Mouse (Mus musculus): ENCODE measurements around the gene Cks2. TPM values are rescaled to one million over a fixed set of nuclear protein-coding genes. Genes with fewer than 3 reads are reported as not detected.

Gene Cks2
- polyA plus RNA-seq, 1 experiment from 2014 or later: 236 TPM

DNA sequence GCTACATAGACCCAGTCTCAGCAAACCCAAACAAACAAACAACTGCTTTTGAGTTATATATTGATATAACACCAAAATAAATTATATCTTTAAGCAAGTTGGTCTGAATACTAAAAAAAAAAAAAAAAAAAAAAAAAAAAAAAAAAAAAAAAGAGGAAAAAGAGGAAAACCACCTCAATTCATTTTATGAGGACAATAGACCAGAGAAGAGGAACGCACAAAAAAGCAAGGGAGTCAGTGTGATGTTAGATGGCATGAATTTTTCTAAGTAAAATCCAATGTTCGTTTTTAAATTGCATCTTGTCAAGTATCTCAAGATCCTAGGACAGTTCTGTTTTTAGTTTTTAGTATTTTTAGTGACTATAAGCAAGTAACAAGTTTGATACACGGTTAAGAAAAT lies 3.6 kb upstream of the Cks2 start:
- no peaks in the 10 kb centered on the region for H3K9me3 ChIP-seq (replicated peaks)
- no peak overlapping the region for H3K27ac ChIP-seq
- no peak for ATAC-seq (replicated peaks; ENCODE audit: insufficient number of reproducible peaks, insufficient read depth, low FRiP score, low read depth)
- H3K4me1 ChIP-seq (replicated peaks): 0 out of 2 replicates have a peak, but pooled peaks cover 8% of the 10 kb centered on the region
- WGBS: 83% methylated on average over 3 of the region's 3 CpGs
- H3K4me3 ChIP-seq: no peak overlapping the region
- no peaks in the 10 kb centered on the region for H3K36me3 ChIP-seq
- H3K27me3 ChIP-seq: no peaks in the 10 kb centered on the region
- H3K9ac ChIP-seq: no peak overlapping the region
- no peak overlapping the region for H3K4me2 ChIP-seq

DNA sequence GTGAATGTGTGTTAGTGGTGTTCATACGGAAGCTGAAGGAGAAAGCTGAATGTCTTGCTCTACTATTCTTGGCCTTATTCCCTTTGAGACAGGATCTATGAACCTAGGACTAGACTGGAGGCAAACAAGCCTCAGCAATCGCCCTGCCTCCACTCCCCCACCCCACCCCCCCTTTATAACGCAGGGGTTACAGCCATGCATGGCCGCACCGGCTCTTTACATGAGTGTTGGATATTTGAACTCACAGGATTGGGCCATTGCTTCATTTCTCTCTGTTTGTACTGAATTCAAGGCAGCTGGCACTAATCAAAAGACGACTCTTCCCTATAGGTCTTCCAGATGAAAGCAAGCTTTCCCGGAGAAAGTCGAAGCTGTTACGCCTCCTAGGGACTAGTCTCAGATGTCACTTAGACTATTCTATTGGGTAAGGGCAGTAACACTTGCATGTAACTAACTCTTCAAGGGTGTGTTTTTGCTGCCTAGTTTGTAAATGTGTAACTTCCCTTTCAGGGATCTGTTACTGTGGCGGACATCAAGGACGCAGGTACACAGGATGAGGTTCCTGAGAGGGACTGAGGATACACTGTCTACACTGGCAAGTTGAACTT lies 2.8 kb upstream of the Cks2 start:
- Histone ChIP-seq H3K4me2 (no peak overlapping the region), H3K27me3 (no peaks in the 10 kb centered on the region), H3K4me1 (replicated peaks) (peaks cover 16% of the 10 kb centered on the region), H3K27ac (no peak overlapping the region), H3K36me3 (no peaks in the 10 kb centered on the region), H3K4me3 (no peak overlapping the region), H3K9ac (no peak overlapping the region), H3K9me3 (replicated peaks) (no peaks in the 10 kb centered on the region)
- ATAC-seq (replicated peaks; ENCODE audit: insufficient number of reproducible peaks, insufficient read depth, low FRiP score, low read depth): no peak
- WGBS: 35% methylated on average over 11 of the region's 11 CpGs

DNA sequence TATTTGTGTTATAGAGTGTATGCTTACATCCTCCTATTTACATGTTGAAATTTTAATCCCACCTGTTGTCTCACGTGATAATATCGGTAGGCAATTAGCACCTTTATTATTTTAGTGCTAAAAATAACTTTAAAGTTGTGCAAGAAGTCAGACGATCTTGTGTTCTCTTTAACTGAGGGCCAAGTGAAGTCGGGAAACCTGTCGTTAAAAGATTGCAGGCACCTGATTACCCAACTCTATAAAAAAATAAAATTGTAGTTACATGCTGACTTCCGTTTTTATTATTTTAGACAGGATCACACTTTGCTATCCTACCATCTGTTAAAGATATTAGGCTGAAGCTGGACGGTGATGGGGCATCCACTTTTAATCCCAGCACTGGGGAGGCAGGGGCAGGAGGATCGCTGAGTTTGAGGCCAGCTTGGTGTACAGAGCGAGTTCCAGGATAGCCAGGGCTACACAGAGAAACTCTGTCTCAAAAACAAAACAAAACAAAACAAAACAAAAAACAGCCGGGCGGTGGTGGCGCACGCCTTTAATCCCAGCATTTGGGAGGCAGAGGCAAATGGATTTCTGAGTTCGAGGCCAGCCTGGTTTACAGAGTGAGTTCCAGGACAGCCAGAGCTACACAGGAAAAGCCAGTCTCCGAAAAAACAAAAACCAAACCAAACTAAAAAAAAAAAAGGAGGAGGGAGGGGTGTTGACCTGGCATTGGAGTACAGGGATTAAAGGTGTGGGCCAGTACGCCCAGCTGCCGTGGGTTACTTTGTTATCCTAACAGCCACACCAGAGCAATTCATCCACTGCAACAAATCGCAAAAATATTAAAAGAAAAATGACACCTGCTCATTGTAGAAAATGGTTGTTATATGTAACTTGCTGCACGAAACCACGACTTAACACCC lies 856 bp upstream of the Cks2 start:
- no peaks in the 10 kb centered on the region for H3K36me3 ChIP-seq
- WGBS: 41% methylated on average over 20 of the region's 20 CpGs
- H3K27ac ChIP-seq: peak overlapping the region; percentile 87
- no peak for ATAC-seq (replicated peaks; ENCODE audit: insufficient number of reproducible peaks, insufficient read depth, low FRiP score, low read depth)
- H3K9me3 ChIP-seq (replicated peaks): no peaks in the 10 kb centered on the region
- peak overlapping the region; percentile 63 for H3K4me2 ChIP-seq
- peak overlapping the region; percentile 87 for H3K4me3 ChIP-seq
- H3K9ac ChIP-seq: peak overlapping the region; percentile 65
- H3K4me1 ChIP-seq (replicated peaks): peaks cover 32% of the 10 kb centered on the region
- H3K27me3 ChIP-seq: no peaks in the 10 kb centered on the region

DNA sequence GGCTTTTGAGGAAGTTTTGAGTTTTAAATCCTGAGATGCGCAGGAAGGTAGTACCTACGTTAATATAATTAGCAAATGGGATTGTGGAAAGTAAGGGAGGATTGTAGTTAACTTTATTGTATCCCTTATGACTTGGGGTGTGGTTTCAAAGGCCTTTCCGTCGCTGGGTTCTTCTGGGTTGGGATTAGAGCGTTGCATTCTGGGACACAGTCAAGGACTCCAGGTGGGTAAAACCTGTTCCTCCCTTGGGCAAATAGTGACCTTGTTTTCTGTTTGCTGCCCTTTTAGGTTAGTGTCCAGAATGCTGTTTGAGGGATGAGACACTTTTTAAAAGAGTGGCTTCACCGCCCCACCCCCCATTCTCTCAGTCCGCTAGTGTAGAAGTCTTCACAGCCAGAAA lies 840 bp downstream of the Cks2 start:
- Histone ChIP-seq H3K4me3 (peak overlapping the region; percentile 87), H3K36me3 (no peaks in the 10 kb centered on the region), H3K4me1 (replicated peaks) (peaks cover 34% of the 10 kb centered on the region), H3K27me3 (no peaks in the 10 kb centered on the region), H3K9ac (peak overlapping the region; percentile 81), H3K9me3 (replicated peaks) (no peaks in the 10 kb centered on the region), H3K27ac (peak overlapping the region; percentile 82), H3K4me2 (peak overlapping the region; percentile 68)
- under 1% methylated on average over 7 of the region's 7 CpGs for WGBS
- no peak for ATAC-seq (replicated peaks; ENCODE audit: insufficient number of reproducible peaks, insufficient read depth, low FRiP score, low read depth)

DNA sequence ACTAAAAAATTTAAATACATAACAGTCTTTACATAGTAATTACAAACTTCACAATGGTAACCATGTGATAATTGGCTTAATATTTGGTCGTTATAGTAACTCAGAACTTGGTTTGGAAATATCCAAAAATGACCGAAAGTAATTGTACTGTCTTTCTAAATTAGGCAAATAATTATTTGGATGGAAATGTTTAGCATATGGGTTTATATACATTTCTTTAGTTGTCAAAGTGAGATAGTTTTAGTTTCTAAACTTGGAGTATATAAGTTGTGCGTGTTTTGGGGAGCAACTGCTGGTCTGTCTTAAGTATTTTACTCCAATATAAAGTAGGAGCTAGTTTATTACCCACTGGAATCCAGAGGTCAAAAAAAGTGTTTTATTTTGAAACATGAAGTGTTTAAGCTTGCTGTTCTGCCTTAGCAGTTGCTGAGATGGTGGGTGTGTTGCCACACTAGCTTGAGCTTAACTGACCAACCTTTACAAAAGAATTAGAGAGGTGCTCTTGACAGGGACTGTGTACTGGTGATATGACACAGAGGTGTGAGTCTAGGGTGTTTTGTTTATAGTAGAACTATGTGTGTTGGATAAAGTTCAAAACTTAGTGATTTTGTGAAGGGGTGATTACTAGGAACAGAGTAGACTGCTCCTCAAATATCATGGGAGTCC lies 1.5 kb downstream of the Cks2 start:
- no peaks in the 10 kb centered on the region for H3K36me3 ChIP-seq
- H3K9ac ChIP-seq: peak overlapping the region; percentile 81
- H3K4me2 ChIP-seq: peak overlapping the region; percentile 68
- H3K4me3 ChIP-seq: peak overlapping the region; percentile 87
- H3K4me1 ChIP-seq (replicated peaks): peaks cover 39% of the 10 kb centered on the region
- no peak overlapping the region for H3K27ac ChIP-seq
- H3K9me3 ChIP-seq (replicated peaks): no peaks in the 10 kb centered on the region
- ATAC-seq (replicated peaks; ENCODE audit: insufficient number of reproducible peaks, insufficient read depth, low FRiP score, low read depth): no peak
- WGBS: 15% methylated on average over 3 of the region's 3 CpGs
- H3K27me3 ChIP-seq: no peaks in the 10 kb centered on the region

DNA sequence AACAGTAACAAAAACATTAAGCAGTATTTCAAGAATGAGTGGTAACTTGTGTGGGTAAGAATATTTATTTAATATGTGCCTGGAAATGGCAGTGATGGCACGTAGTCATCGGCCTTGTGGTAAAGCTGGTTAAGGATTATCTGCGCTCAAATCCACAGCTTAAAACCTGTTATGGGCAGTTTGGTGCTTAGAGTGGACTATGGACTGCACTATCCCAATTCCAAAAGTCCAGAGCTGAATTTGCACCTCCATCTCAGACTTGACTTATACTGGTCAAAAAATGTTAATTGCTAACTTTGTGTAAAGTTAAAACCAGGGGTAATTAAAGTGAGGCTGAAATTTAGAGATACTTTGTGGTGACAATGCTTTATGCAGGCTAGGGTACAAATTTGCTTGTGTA lies 2.7 kb downstream of the Cks2 start:
- H3K27ac ChIP-seq: no peak overlapping the region
- peak overlapping the region; percentile 68 for H3K4me2 ChIP-seq
- peaks cover 4% of the 10 kb centered on the region for H3K36me3 ChIP-seq
- no peaks in the 10 kb centered on the region for H3K9me3 ChIP-seq (replicated peaks)
- H3K27me3 ChIP-seq: no peaks in the 10 kb centered on the region
- peak overlapping the region; percentile 42 for H3K4me3 ChIP-seq
- ATAC-seq (replicated peaks; ENCODE audit: insufficient number of reproducible peaks, insufficient read depth, low FRiP score, low read depth): no peak
- peaks cover 45% of the 10 kb centered on the region for H3K4me1 ChIP-seq (replicated peaks)
- peak overlapping the region; percentile 27 for H3K9ac ChIP-seq
- 84% methylated on average over 3 of the region's 3 CpGs for WGBS

DNA sequence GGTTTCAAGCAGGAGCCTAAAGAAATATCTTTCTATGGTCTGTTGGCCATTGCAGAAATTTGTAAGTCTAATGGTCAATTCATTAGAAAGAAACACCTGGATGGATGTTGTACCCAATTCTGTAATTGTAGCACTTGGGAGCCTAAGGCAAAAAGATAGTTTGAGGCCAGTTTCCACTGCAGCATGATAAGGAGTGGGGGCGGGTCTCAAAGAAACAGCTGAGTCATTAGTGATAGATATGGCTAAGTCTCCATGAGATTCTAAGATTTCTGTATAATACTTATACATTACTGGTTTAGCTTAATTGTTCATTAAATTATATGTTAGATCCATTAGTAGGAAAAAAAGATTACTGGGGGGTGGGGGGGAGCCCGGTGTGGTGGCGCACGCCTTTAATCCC lies 3.2 kb downstream of the Cks2 start:
- WGBS: 83% methylated on average over 4 of the region's 4 CpGs
- no peaks in the 10 kb centered on the region for H3K27me3 ChIP-seq
- peaks cover 48% of the 10 kb centered on the region for H3K4me1 ChIP-seq (replicated peaks)
- H3K4me3 ChIP-seq: peak overlapping the region; percentile 42; the same call in 1 of the 2 replicates
- H3K27ac ChIP-seq: no peak overlapping the region
- no peak overlapping the region for H3K9ac ChIP-seq
- H3K9me3 ChIP-seq (replicated peaks): no peaks in the 10 kb centered on the region
- ATAC-seq (replicated peaks; ENCODE audit: insufficient number of reproducible peaks, insufficient read depth, low FRiP score, low read depth): no peak
- H3K4me2 ChIP-seq: peak overlapping the region; percentile 68; the same call in 1 of the 2 replicates
- H3K36me3 ChIP-seq: peaks cover 8% of the 10 kb centered on the region

DNA sequence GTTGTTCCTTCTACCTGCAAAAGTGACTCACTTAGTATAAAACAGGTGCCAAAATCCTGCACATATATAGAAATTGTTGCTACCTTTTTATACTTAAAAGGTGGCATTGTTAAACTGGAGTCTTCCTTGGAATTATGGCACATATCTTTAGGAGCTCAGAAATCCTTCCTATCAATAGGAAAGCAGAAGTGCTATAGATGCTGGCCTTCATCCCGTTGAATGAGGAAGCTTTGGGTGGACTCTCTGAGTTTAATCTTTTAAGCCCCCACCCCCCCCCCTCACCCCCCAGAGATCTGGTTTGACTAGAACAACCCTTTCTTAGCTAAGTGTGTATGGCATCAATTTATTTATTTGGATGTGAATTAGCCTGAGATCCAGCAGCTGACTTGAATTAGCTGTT lies 4.7 kb downstream of the Cks2 start:
- no peaks in the 10 kb centered on the region for H3K27me3 ChIP-seq
- 56% methylated on average over 1 of the region's 1 CpGs for WGBS
- H3K4me2 ChIP-seq: no peak overlapping the region
- no peak overlapping the region for H3K27ac ChIP-seq
- peaks cover 45% of the 10 kb centered on the region for H3K4me1 ChIP-seq (replicated peaks)
- H3K36me3 ChIP-seq: peaks cover 19% of the 10 kb centered on the region
- H3K4me3 ChIP-seq: no peak overlapping the region
- H3K9me3 ChIP-seq (replicated peaks): no peaks in the 10 kb centered on the region
- no peak overlapping the region for H3K9ac ChIP-seq
- no peak for ATAC-seq (replicated peaks; ENCODE audit: insufficient number of reproducible peaks, insufficient read depth, low FRiP score, low read depth)

DNA sequence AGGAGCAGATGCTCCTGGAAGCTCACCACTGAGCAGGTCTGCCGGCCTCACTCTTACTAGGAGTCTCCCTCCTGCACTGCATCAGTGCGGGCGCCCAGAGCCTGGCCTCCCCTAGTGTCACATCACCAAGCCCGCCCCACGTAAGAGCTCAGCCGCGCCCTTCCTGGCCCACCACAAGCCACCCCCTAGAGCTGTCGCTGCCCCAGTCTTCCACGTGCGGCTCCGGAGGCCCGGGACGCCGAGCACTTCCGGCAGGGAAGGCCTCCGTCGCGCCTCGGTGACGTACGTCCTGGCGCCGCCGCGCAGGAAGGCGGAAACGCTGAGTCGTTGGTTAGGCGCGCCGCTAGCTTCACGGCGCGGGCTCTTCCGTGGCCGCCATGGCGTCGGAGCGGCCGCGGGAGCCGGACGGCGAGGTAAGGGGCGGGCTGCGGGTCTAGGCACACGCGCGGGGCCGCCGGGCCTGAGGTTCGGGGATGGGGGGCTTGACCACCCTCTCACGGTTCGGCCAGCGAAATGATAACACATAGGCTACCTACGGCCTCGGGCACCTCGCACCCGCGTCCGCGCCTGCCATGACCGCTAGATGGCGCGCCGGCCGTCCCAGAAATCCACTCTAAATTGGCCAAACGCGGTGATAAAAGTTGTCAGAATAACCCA lies 6.5 kb downstream of the Cks2 start, which contains the start of gene Secisbp2:
TSS of gene Secisbp2 (plus strand) at position 290 of the 657 bp plus-strand sequence.
- Histone ChIP-seq H3K4me3 (peak within 1 kb of the TSS; percentile 64), H3K9me3 (replicated peaks) (no peaks in the 10 kb centered on the region), H3K27ac (peak within 1 kb of the TSS; percentile 86), H3K4me2 (peak within 1 kb of the TSS; percentile 82), H3K4me1 (replicated peaks) (peaks cover 42% of the 10 kb centered on the region), H3K36me3 (peaks cover 37% of the 10 kb centered on the region), H3K27me3 (no peaks in the 10 kb centered on the region), H3K9ac (peak within 1 kb of the TSS; percentile 70)
- under 1% methylated on average over 69 of the region's 69 CpGs for WGBS
- ATAC-seq (replicated peaks; ENCODE audit: insufficient number of reproducible peaks, insufficient read depth, low FRiP score, low read depth): peak; percentile 90

DNA sequence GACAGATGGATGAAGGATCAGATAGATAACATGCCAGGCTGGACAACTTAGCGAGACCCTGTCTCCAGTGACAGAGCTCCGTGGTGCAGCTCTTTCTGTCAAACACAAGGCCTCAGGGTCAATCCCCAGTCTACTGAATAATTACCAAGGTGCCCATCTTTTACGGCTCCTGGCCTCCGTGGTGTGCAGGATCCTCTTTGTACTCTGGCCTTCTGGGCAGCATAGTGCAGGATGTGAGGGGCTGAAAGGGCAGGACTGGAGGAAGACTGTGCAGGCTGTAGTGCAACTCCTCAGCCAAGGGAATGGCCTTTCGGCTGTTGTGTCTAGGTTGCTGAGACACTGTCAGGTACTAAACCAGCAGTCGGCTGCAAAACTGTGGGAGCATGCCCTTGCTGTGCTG lies 8.1 kb downstream of the Cks2 start:
- ATAC-seq (replicated peaks; ENCODE audit: insufficient number of reproducible peaks, insufficient read depth, low FRiP score, low read depth): no peak
- Histone ChIP-seq H3K27me3 (no peaks in the 10 kb centered on the region), H3K9me3 (replicated peaks) (no peaks in the 10 kb centered on the region), H3K4me1 (replicated peaks) (peaks cover 26% of the 10 kb centered on the region), H3K4me2 (no peak overlapping the region), H3K9ac (no peak overlapping the region), H3K27ac (no peak overlapping the region), H3K4me3 (no peak overlapping the region), H3K36me3 (peaks cover 51% of the 10 kb centered on the region)
- WGBS: 95% methylated on average over 6 of the region's 6 CpGs

DNA sequence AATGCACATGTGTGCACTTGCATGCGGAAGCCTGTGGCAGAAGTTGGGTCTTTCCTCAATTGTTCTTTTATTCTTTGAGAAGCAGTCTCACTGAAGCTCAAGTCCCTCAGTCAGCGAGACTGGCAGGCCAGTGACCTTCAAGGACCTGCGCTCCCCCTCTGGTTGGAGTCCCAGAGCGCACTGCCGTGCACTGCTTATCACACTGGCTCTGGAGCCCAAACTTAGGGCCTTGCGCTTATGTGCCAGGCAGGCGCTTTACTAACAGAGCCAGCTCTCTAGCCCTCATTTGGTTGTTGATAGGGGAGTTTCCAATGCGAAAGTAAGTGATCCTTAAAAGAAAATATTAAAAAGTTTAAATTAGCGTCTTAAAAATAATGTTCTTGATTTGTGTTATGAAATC lies 8.9 kb downstream of the Cks2 start:
- Histone ChIP-seq H3K4me1 (replicated peaks) (peaks cover 18% of the 10 kb centered on the region), H3K9me3 (replicated peaks) (no peaks in the 10 kb centered on the region), H3K4me2 (no peak overlapping the region), H3K36me3 (peaks cover 60% of the 10 kb centered on the region), H3K27ac (no peak overlapping the region), H3K27me3 (no peaks in the 10 kb centered on the region), H3K4me3 (no peak overlapping the region), H3K9ac (no peak overlapping the region)
- ATAC-seq (replicated peaks; ENCODE audit: insufficient number of reproducible peaks, insufficient read depth, low FRiP score, low read depth): no peak
- 77% methylated on average over 9 of the region's 9 CpGs for WGBS

All from heart, embryonic 15.5 days (tissue).